Mouse (Mus musculus): ENCODE data around the gene H2-Ke6. TPM values are rescaled to one million over a fixed set of nuclear protein-coding genes. Genes with fewer than 3 reads are reported as not detected.
"Not testable (repeated sequence)": the region's sequence is repeated elsewhere in the genome, so short reads cannot be mapped to it uniquely, and the experiment has no call there.

The H2-Ke6 gene
- polyA plus RNA-seq, 1 experiment from 2014 or later, result 47.4 TPM

- no peak overlapping the region for H3K4me2 ChIP-seq
- no peak overlapping the region for H3K27ac ChIP-seq
- H3K4me3 ChIP-seq, result no peak overlapping the region
- no peak for ATAC-seq (replicated peaks; ENCODE audit: insufficient number of reproducible peaks, insufficient read depth, low FRiP score, low read depth)
- peaks cover 17% of the 10 kb centered on the region for H3K36me3 ChIP-seq
- H3K9me3 ChIP-seq (replicated peaks), result no peaks in the 10 kb centered on the region; the same call in 1 of the 2 replicates
- H3K4me1 ChIP-seq (replicated peaks), result peaks cover 23% of the 10 kb centered on the region
- H3K9ac ChIP-seq, result no peak overlapping the region
- no peaks in the 10 kb centered on the region for H3K27me3 ChIP-seq
- 91% methylated on average over 23 of the region's 23 CpGs for WGBS
Observed at GRCm38 (mm10) chr17:34021539-34022413, 6.1 kb downstream of the H2-Ke6 start.

- no peak overlapping the region for H3K4me3 ChIP-seq
- H3K4me1 ChIP-seq (replicated peaks), result no peaks in the 10 kb centered on the region
- 89% methylated on average over 8 of the region's 8 CpGs for WGBS
- no peaks in the 10 kb centered on the region for H3K9me3 ChIP-seq (replicated peaks)
- no peak for ATAC-seq (replicated peaks; ENCODE audit: insufficient number of reproducible peaks, insufficient read depth, low FRiP score, low read depth)
- H3K4me2 ChIP-seq, result no peak overlapping the region
- no peaks in the 10 kb centered on the region for H3K36me3 ChIP-seq
- no peak overlapping the region for H3K9ac ChIP-seq
- no peaks in the 10 kb centered on the region for H3K27me3 ChIP-seq
- no peak overlapping the region for H3K27ac ChIP-seq
Observed at GRCm38 (mm10) chr17:34013436-34013835, 14.4 kb downstream of the H2-Ke6 start.

DNA sequence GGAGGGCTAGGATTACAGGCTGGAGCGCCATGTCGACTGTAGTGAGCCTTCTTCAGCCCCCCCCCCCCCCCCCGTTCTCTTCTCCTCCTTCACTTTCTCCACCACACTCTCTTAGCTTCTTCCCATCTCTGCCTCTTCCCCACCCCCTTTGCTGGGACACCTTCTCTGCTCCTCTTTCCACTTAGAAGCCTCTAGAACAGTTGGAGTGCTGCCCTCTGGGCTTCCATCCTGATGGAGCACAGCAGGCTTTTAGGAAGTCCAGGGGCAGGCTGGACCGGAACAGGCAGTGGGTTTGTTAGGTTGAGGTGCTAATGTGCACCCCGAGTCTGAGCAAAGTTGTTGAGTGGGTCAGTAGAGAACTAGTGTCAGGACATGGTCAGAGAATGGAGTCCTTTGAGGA lies 17.7 kb downstream of the H2-Ke6 start:
- Histone ChIP-seq H3K4me1 (replicated peaks) (no peaks in the 10 kb centered on the region), H3K4me3 (no peak overlapping the region), H3K9ac (no peak overlapping the region), H3K27ac (no peak overlapping the region), H3K27me3 (no peaks in the 10 kb centered on the region), H3K9me3 (replicated peaks) (no peaks in the 10 kb centered on the region), H3K36me3 (no peaks in the 10 kb centered on the region), H3K4me2 (no peak overlapping the region)
- 66% methylated on average over 5 of the region's 5 CpGs for WGBS
- no peak for ATAC-seq (replicated peaks; ENCODE audit: insufficient number of reproducible peaks, insufficient read depth, low FRiP score, low read depth)

DNA sequence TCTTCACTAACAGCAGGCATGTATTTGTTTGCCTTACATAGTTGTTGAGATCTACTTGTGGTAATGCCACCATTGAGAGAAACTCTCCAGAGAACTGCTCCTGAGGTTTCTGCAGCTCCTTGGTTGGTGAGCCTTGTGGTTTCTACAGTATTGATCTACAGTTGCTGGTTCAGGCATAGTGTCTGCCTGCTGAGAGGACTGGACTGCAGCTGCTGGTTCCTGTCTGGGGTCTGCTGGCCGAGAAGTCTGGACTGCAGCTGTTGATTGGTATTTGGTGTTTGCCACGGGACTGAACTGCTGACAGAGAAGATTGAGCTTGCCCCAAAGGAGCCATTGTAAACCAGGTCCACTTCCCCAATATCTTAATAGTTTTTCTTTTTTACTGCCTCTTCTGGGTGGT lies 21.3 kb downstream of the H2-Ke6 start:
- Histone ChIP-seq H3K36me3 (no peaks in the 10 kb centered on the region), H3K9ac (no peak overlapping the region), H3K27ac (no peak overlapping the region), H3K4me3 (no peak overlapping the region), H3K4me1 (replicated peaks) (no peaks in the 10 kb centered on the region), H3K4me2 (no peak overlapping the region), H3K27me3 (peaks cover 9% of the 10 kb centered on the region), H3K9me3 (replicated peaks) (no peaks in the 10 kb centered on the region)
- WGBS, result 32% methylated on average over 2 of the region's 2 CpGs
- no peak for ATAC-seq (replicated peaks; ENCODE audit: insufficient number of reproducible peaks, insufficient read depth, low FRiP score, low read depth)

- H3K4me1 ChIP-seq (replicated peaks), result 0 out of 2 replicates have a peak, but pooled peaks cover 7% of the 10 kb centered on the region
- H3K4me2 ChIP-seq, result no peak overlapping the region
- no peak overlapping the region for H3K4me3 ChIP-seq
- H3K27ac ChIP-seq, result no peak overlapping the region
- WGBS, result 5% methylated on average over 5 of the region's 5 CpGs
- peaks cover 32% of the 10 kb centered on the region for H3K27me3 ChIP-seq
- ATAC-seq (replicated peaks; ENCODE audit: insufficient number of reproducible peaks, insufficient read depth, low FRiP score, low read depth), result no peak
- no peaks in the 10 kb centered on the region for H3K36me3 ChIP-seq
- H3K9me3 ChIP-seq (replicated peaks), result no peaks in the 10 kb centered on the region
- H3K9ac ChIP-seq, result no peak overlapping the region
Observed at GRCm38 (mm10) chr17:34003426-34003825, 24.4 kb downstream of the H2-Ke6 start.

DNA sequence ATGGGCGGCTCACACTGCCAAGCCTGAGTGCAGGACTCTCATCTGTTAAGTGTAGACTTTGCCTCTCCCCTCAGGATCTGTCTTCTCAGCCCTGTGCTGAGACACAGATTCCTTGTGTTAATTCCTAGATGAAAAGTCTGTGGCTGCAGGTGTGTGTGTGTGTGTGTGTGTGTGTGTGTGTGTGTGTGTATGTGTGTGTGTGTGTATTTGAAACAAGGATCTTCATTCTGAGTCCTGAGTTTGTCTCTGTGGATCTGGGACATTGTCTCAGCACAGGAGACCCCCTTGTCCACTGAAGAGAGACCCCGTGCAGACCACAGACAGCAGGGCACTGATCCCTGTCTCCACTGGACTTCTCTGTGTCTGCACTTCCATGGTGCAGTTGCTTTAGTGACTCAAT lies 27.1 kb downstream of the H2-Ke6 start:
- not testable (repeated sequence) for H3K9ac ChIP-seq; H3K36me3 ChIP-seq; H3K4me1 ChIP-seq (replicated peaks); H3K27ac ChIP-seq; ATAC-seq (replicated peaks; ENCODE audit: insufficient number of reproducible peaks, insufficient read depth, low FRiP score, low read depth); H3K9me3 ChIP-seq (replicated peaks)
- Histone ChIP-seq H3K27me3 (peaks cover 35% of the 10 kb centered on the region), H3K4me3 (peak overlapping the region; percentile 56; the same call in 1 of the 2 replicates), H3K4me2 (peak overlapping the region; percentile 95)
- 45% methylated on average over 2 of the region's 2 CpGs for WGBS

GRCm38 (mm10) chr17:34000150-34000537 lies 27.7 kb downstream of the H2-Ke6 start, which contains the start of gene H2-K1:
Gene H2-K1, minus strand, starts transcription at chr17:34000347.
- H3K4me2 ChIP-seq, result peak within 1 kb of the TSS; percentile 95
- peak; percentile 87 for ATAC-seq (replicated peaks; ENCODE audit: insufficient number of reproducible peaks, insufficient read depth, low FRiP score, low read depth)
- H3K36me3 ChIP-seq, result no peaks in the 10 kb centered on the region
- H3K4me1 ChIP-seq (replicated peaks), result 0 out of 2 replicates have a peak, but pooled peaks cover 7% of the 10 kb centered on the region
- peaks cover 35% of the 10 kb centered on the region for H3K27me3 ChIP-seq
- H3K9me3 ChIP-seq (replicated peaks), result no peaks in the 10 kb centered on the region
- H3K4me3 ChIP-seq, result peak within 1 kb of the TSS; percentile 56
- WGBS, result under 1% methylated on average over 30 of the region's 30 CpGs
- peak within 1 kb of the TSS; percentile 63 for H3K9ac ChIP-seq
- H3K27ac ChIP-seq, result no peak within 1 kb of the TSS

DNA sequence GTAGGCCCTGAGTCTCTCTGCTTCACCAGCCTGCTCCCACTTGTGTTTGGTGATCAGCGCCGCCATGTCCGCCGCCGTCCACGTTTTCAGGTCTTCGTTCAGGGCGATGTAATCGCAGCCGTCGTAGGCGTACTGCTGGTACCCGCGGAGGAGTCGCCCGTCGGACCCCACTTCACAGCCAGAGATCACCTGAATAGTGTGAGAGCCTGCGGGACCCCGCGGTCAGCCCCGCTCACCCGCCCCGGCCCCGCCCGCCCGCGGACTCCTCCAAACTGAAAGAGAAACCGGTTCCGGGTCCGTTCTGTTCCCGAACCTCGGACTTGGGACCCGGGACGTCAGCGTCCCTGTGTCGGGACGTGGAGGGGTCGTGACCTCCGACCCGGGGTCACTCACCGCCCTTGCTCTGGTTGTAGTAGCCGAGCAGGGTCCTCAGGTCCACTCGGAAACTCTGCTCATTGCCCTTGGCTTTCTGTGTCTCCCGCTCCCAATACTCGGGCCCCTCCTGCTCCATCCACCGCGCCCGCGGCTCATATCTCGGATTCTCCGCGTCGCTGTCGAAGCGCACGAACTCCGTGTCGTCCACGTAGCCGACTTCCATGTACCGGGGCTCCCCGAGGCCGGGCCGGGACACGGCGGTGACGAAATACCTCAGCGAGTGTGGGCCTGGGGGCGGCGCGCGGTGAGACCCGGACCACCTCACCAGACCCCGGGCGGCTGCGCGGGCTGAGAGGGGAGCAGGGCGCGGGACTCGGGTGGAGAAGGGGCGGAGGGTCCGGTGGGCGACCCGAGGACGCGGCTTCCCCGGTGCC lies 28.3 kb downstream of the H2-Ke6 start:
- Histone ChIP-seq H3K4me2 (peak overlapping the region; percentile 95), H3K27me3 (peaks cover 35% of the 10 kb centered on the region), H3K27ac (no peak overlapping the region), H3K9me3 (replicated peaks) (no peaks in the 10 kb centered on the region), H3K9ac (peak overlapping the region; percentile 63), H3K4me3 (peak overlapping the region; percentile 56), H3K4me1 (replicated peaks) (0 out of 2 replicates have a peak, but pooled peaks cover 7% of the 10 kb centered on the region), H3K36me3 (no peaks in the 10 kb centered on the region)
- ATAC-seq (replicated peaks; ENCODE audit: insufficient number of reproducible peaks, insufficient read depth, low FRiP score, low read depth), result peak; percentile 78
- 2% methylated on average over 86 of the region's 87 CpGs for WGBS

- H3K36me3 ChIP-seq; ATAC-seq (replicated peaks; ENCODE audit: insufficient number of reproducible peaks, insufficient read depth, low FRiP score, low read depth); H3K4me1 ChIP-seq (replicated peaks); H3K27ac ChIP-seq; H3K9ac ChIP-seq; H3K9me3 ChIP-seq (replicated peaks): not testable (repeated sequence)
- Histone ChIP-seq H3K4me2 (peak overlapping the region; percentile 95), H3K4me3 (peak overlapping the region; percentile 56; the same call in 1 of the 2 replicates), H3K27me3 (peaks cover 34% of the 10 kb centered on the region)
- 54% methylated on average over 5 of the region's 5 CpGs for WGBS
Observed at GRCm38 (mm10) chr17:33998697-33999096, 29.2 kb downstream of the H2-Ke6 start.

- 82% methylated on average over 2 of the region's 2 CpGs for WGBS
- ATAC-seq (replicated peaks; ENCODE audit: insufficient number of reproducible peaks, insufficient read depth, low FRiP score, low read depth); H3K4me3 ChIP-seq; H3K4me2 ChIP-seq; H3K27ac ChIP-seq; H3K36me3 ChIP-seq; H3K9ac ChIP-seq; H3K4me1 ChIP-seq (replicated peaks); H3K9me3 ChIP-seq (replicated peaks): not testable (repeated sequence)
- H3K27me3 ChIP-seq, result peaks cover 31% of the 10 kb centered on the region
Observed at GRCm38 (mm10) chr17:33997025-33997424, 30.8 kb downstream of the H2-Ke6 start.

DNA sequence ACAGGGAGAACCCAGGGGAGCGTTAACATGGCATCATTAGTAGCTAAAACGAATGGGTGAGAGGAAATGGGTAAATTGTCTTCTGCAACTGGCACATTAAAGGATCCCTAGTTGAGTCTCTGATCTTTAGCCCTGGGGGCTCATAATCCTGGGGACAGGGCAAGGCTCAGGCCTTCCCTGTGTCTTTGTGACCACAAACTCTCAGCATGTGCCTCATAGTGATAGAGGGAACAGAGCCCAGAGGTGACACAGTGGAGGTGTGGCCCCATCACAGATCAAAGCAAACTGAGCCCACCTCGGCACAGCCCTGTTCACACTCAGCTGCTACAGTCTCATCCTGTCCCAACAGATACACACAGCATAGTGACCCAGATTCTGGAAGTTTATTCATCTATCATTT lies 32.2 kb downstream of the H2-Ke6 start:
- 0 out of 2 replicates have a peak, but pooled peaks cover 7% of the 10 kb centered on the region for H3K4me1 ChIP-seq (replicated peaks)
- ATAC-seq (replicated peaks; ENCODE audit: insufficient number of reproducible peaks, insufficient read depth, low FRiP score, low read depth), result no peak
- no peaks in the 10 kb centered on the region for H3K36me3 ChIP-seq
- no peak overlapping the region for H3K4me2 ChIP-seq
- no peaks in the 10 kb centered on the region for H3K9me3 ChIP-seq (replicated peaks)
- H3K27me3 ChIP-seq, result peaks cover 22% of the 10 kb centered on the region
- H3K27ac ChIP-seq, result no peak overlapping the region
- H3K4me3 ChIP-seq, result no peak overlapping the region
- 39% methylated on average over 3 of the region's 3 CpGs for WGBS
- H3K9ac ChIP-seq, result no peak overlapping the region

Data from heart, embryonic 15.5 days (tissue).